Mouse (Mus musculus): ENCODE results near the gene Mlycd. TPM values are rescaled to one million over a fixed set of nuclear protein-coding genes. Genes with fewer than 3 reads are reported as not detected.

Mlycd gene
- total and polyA plus RNA-seq, 3 experiments = 4.2 to 12.3 (median 5.1) TPM

GRCm38 (mm10) chr8:119430690-119431089, 36.0 kb downstream of the Mlycd start:
- DNase-seq (ENCODE audit: extremely low read depth) = no peak
- Histone ChIP-seq H3K9ac (ENCODE audit: insufficient read depth, low read depth) (no peak overlapping the region), H3K27me3 (replicated peaks) (no peaks in the 10 kb centered on the region), H3K36me3 (replicated peaks in 1 of 2; ENCODE audit: control insufficient read depth in 1 of 2, insufficient read depth in 1 of 2, low read length in 1 of 2) (no peaks in the 10 kb centered on the region), H3K27ac (ENCODE audit: insufficient read depth, low read depth) (no peak overlapping the region), H3K9me3 (replicated peaks; ENCODE audit: low read length) (no peaks in the 10 kb centered on the region), H3K79me2 (replicated peaks; ENCODE audit: control insufficient read depth, extremely low read depth, insufficient read depth, poor library complexity, severe bottlenecking) (no peaks in the 10 kb centered on the region), H3K4me1 (ENCODE audit: control insufficient read depth in 1 of 2, insufficient read depth in 2 of 2) (peaks cover 29 to 50% of the 10 kb centered on the region in 2 experiments), H3K4me3 (replicated peaks in 1 of 3; ENCODE audit: low read depth in 2 of 3, low read length in 2 of 3, poor library complexity in 1 of 3) (no peak overlapping the region), H3K4me2 (ENCODE audit: insufficient read depth, low read depth, poor library complexity, severe bottlenecking) (no peak overlapping the region)
- in situ Hi-C loops (cut with MboI; ENCODE audit: low pct_ligation_motif_present, low pct_unique_long_range_greater_than_20kb, low sequenced_read_pairs) (no loop called here), dilution Hi-C loops (cut with MboI; ENCODE audit: extremely low pct_ligation_motif_present, extremely low pct_unique_long_range_greater_than_20kb, low sequenced_read_pairs) (no loop called here)
- TF ChIP-seq RCOR1 (conservative IDR thresholded peaks at IDR 0.05; ENCODE audit: low read depth, low read length) = no peak
- TF ChIP-seq CHD2 (IDR thresholded peaks at IDR 0.05; ENCODE audit: low read length) = no peak
- TF ChIP-seq ZKSCAN1 (IDR thresholded peaks at IDR 0.05; ENCODE audit: borderline replicate concordance, low read depth, low read length) = no peak
- TF ChIP-seq UBTF (IDR thresholded peaks at IDR 0.05; ENCODE audit: low read depth, low read length) = no peak
- no peak for TF ChIP-seq CTCF (conservative IDR thresholded peaks at IDR 0.05 in 1 of 2, IDR thresholded peaks at IDR 0.05 in 1 of 2; ENCODE audit: low read depth in 2 of 2, low read length in 2 of 2)
- no peak for TF ChIP-seq ELF1 (IDR thresholded peaks at IDR 0.05; ENCODE audit: low read depth, low read length)

GRCm38 (mm10) chr8:119432372-119432771, 37.7 kb downstream of the Mlycd start:
- H3K4me2 ChIP-seq (ENCODE audit: insufficient read depth, low read depth, poor library complexity, severe bottlenecking) = no peak overlapping the region
- H3K9ac ChIP-seq (ENCODE audit: insufficient read depth, low read depth) = no peak overlapping the region
- in situ Hi-C loops (cut with MboI; ENCODE audit: low pct_ligation_motif_present, low pct_unique_long_range_greater_than_20kb, low sequenced_read_pairs) = no loop called here
- H3K27ac ChIP-seq (ENCODE audit: insufficient read depth, low read depth) = no peak overlapping the region
- TF ChIP-seq TBP (conservative IDR thresholded peaks at IDR 0.05; ENCODE audit: low read depth, low read length) (no peak), MXI1 (IDR thresholded peaks at IDR 0.05; ENCODE audit: low read depth, low read length) (no peak), JUN (IDR thresholded peaks at IDR 0.05; ENCODE audit: insufficient read depth, low read depth, low read length) (no peak), PAX5 (IDR thresholded peaks at IDR 0.05; ENCODE audit: low read length) (no peak), USF1 (IDR thresholded peaks at IDR 0.05; ENCODE audit: low read depth, low read length) (no peak), RCOR1 (conservative IDR thresholded peaks at IDR 0.05; ENCODE audit: low read depth, low read length) (no peak), ZMIZ1 (IDR thresholded peaks at IDR 0.05; ENCODE audit: low read depth, low read length) (no peak), ETS1 (conservative IDR thresholded peaks at IDR 0.05; ENCODE audit: low read depth, low read length) (no peak), ELF1 (IDR thresholded peaks at IDR 0.05; ENCODE audit: low read depth, low read length) (no peak), POLR2AphosphoS2 (IDR thresholded peaks at IDR 0.05; ENCODE audit: low read depth, low read length) (no peak), KAT2A (IDR thresholded peaks at IDR 0.05; ENCODE audit: insufficient replicate concordance, low read length) (no peak), MEF2A (IDR thresholded peaks at IDR 0.05; ENCODE audit: borderline replicate concordance, low read depth, low read length) (no peak), USF2 (conservative IDR thresholded peaks at IDR 0.05; ENCODE audit: low read depth, low read length) (no peak), HCFC1 (IDR thresholded peaks at IDR 0.05; ENCODE audit: low read depth, low read length) (no peak)
- H3K27me3 ChIP-seq (replicated peaks) = no peaks in the 10 kb centered on the region
- no peak for DNase-seq (ENCODE audit: extremely low read depth)
- H3K4me3 ChIP-seq (replicated peaks in 1 of 3; ENCODE audit: low read depth in 2 of 3, low read length in 2 of 3, poor library complexity in 1 of 3) = no peak overlapping the region
- H3K9me3 ChIP-seq (replicated peaks; ENCODE audit: low read length) = no peaks in the 10 kb centered on the region
- H3K79me2 ChIP-seq (replicated peaks; ENCODE audit: control insufficient read depth, extremely low read depth, insufficient read depth, poor library complexity, severe bottlenecking) = no peaks in the 10 kb centered on the region
- peaks cover 30 to 49% of the 10 kb centered on the region in 2 experiments for H3K4me1 ChIP-seq (ENCODE audit: control insufficient read depth in 1 of 2, insufficient read depth in 2 of 2)
- no peaks in the 10 kb centered on the region for H3K36me3 ChIP-seq (replicated peaks in 1 of 2; ENCODE audit: control insufficient read depth in 1 of 2, insufficient read depth in 1 of 2, low read length in 1 of 2)
- dilution Hi-C loops (cut with MboI; ENCODE audit: extremely low pct_ligation_motif_present, extremely low pct_unique_long_range_greater_than_20kb, low sequenced_read_pairs) = no loop called here
